In genomic region chr15:79906855-79907254, GRCm38 (mm10) we compare ENCODE assay signal across 17 mouse cellular contexts. TPM values are rescaled to one million over a fixed set of nuclear protein-coding genes. Genes with fewer than 3 reads are reported as not detected.
DNase-seq lines count a peak whose midpoint lies in the region; ATAC-seq lines count a peak whose summit lies in the region.
"Had no signal": no experiment of that assay in that cellular context is flagged by ENCODE, and none has a peak within 500 bp of the region (broad histone marks: within the 10 kb centered on the region; RNA-seq: fewer than 3 reads in every experiment).

No protein-coding gene starts in this region.

- H3K36me3 ChIP-seq in forebrain, embryonic 12.5 days (replicated peaks) = no peaks in the 10 kb centered on the region
- H3K36me3 ChIP-seq: forebrain, embryonic 15.5 days had no signal

- DNase-seq in urinary bladder, postnatal 14 days (ENCODE audit: low spot score) = peak; percentile 58
- no peak for DNase-seq in urinary bladder, postnatal 10 days (ENCODE audit: low spot score)
- peak; percentile 96 for DNase-seq in ZHBTc4 (ENCODE audit: low read depth, low spot score)
- no peak for DNase-seq in thymus, postnatal 4 days
- no peak for DNase-seq in right cerebral cortex, postnatal 10 days (ENCODE audit: low spot score in 2 of 2)
- DNase-seq: adrenal gland, adult 2 months; cerebellum, adult 8-10 months; gastrocnemius, postnatal 36 days; heart, postnatal 10 days; kidney, postnatal 36 days; liver, embryonic 13.5 days had no signal

- H3K9me3 ChIP-seq in forebrain, embryonic 12.5 days = no peaks in the 10 kb centered on the region
- H3K9me3 ChIP-seq: forebrain, embryonic 15.5 days; liver, embryonic 13.5 days had no signal

- ATAC-seq in megakaryocyte-erythroid progenitor cell, adult 5-6 weeks (replicated peaks; ENCODE audit: low FRiP score, low TSS enrichment, poor library complexity, severe bottlenecking) = 0 out of 2 replicates have a peak, but pooled peaks have one; percentile 36
- ATAC-seq in forebrain, embryonic 12.5 days (ENCODE audit: low FRiP score) = no peak
- ATAC-seq: forebrain, embryonic 15.5 days; midbrain, embryonic 16.5 days had no signal

- no peak overlapping the region for H3K4me3 ChIP-seq in forebrain, embryonic 12.5 days (replicated peaks)
- H3K4me3 ChIP-seq: erythroblast, embryonic 14.5 days; forebrain, embryonic 15.5 days; left cerebral cortex, adult 2 months; liver, embryonic 13.5 days had no signal

- no peak overlapping the region for H3K4me2 ChIP-seq in forebrain, embryonic 12.5 days
- H3K4me2 ChIP-seq: forebrain, embryonic 15.5 days; liver, embryonic 13.5 days had no signal

- WGBS in forebrain, embryonic 12.5 days = 48% methylated on average over 14 of the region's 14 CpGs

- no peak overlapping the region for H3K27ac ChIP-seq in forebrain, embryonic 12.5 days
- H3K27ac ChIP-seq: forebrain, embryonic 15.5 days; left cerebral cortex, adult 2 months; liver, embryonic 13.5 days had no signal

- H3K27me3 ChIP-seq in forebrain, embryonic 12.5 days = peaks cover 4% of the 10 kb centered on the region; the same call in 1 of the 2 replicates
- H3K27me3 ChIP-seq: forebrain, embryonic 15.5 days; liver, embryonic 13.5 days had no signal

- H3K9ac ChIP-seq in forebrain, embryonic 12.5 days = no peak overlapping the region
- H3K9ac ChIP-seq: forebrain, embryonic 15.5 days; liver, embryonic 13.5 days had no signal

- H3K4me1 ChIP-seq in forebrain, embryonic 12.5 days = no peaks in the 10 kb centered on the region
- H3K4me1 ChIP-seq: forebrain, embryonic 15.5 days; liver, embryonic 13.5 days had no signal

RNA-seq across cellular contexts. Expression of gene Apobec3, which starts 15.4 kb away (rescaled TPM):
- total RNA-seq in megakaryocyte-erythroid progenitor cell, adult 5-6 weeks (2014; fragmentation: Nextera tagmentation) = 243 and 293 TPM in 2 replicates
- total RNA-seq in megakaryocyte-erythroid progenitor cell, adult 5-6 weeks (2017) = 135 and 175 TPM in 2 replicates
- polyA plus RNA-seq in forebrain, embryonic 12.5 days (2016; fragmentation: Nextera tagmentation; extraction: Ambion mirVana) = 7.4 and 8.4 TPM in 2 replicates

Comparison
In these comparisons a context has a peak if more than half of its experiments do, and no peak if none do; other contexts are left out.
1. DNase-seq: peak in urinary bladder, postnatal 14 days (single experiment) and ZHBTc4 (single experiment); none in urinary bladder, postnatal 10 days (single experiment), thymus, postnatal 4 days (single experiment) and right cerebral cortex, postnatal 10 days (0 of 2).